Mouse (Mus musculus): ENCODE measurements around the gene Zfp275. TPM values are rescaled to one million over a fixed set of nuclear protein-coding genes. Genes with fewer than 3 reads are reported as not detected.

The Zfp275 gene
- polyA plus RNA-seq, 1 experiment from 2014 or later, result 10.8 TPM

Other genes starting within 250 kb of the Zfp275 start
- 4.3 and 5.7 TPM in 2 replicates for gene Xlr3a, start 245.5 kb upstream of the Zfp275 start, polyA plus RNA-seq (2015; fragmentation: Nextera tagmentation; extraction: Ambion mirVana)
- 0.52 and 1.2 TPM in 2 replicates for gene Gm14685, start 225.6 kb upstream of the Zfp275 start, polyA plus RNA-seq (2015; fragmentation: Nextera tagmentation; extraction: Ambion mirVana)
- not detected in 2 replicates for gene Xlr5b, start 193.8 kb upstream of the Zfp275 start, polyA plus RNA-seq (2015; fragmentation: Nextera tagmentation; extraction: Ambion mirVana)
- gene DXBay18, start 193.2 kb upstream of the Zfp275 start, polyA plus RNA-seq (2015; fragmentation: Nextera tagmentation; extraction: Ambion mirVana), result 0.64 TPM in 1 of 2 replicates, not detected in the other
- gene Spin2d, start 165.6 kb upstream of the Zfp275 start, polyA plus RNA-seq (2015; fragmentation: Nextera tagmentation; extraction: Ambion mirVana), result not detected in 2 replicates
- 15.5 and 18.1 TPM in 2 replicates for gene Xlr3b, start 150.4 kb upstream of the Zfp275 start, polyA plus RNA-seq (2015; fragmentation: Nextera tagmentation; extraction: Ambion mirVana)
- gene Xlr4b, start 128.3 kb upstream of the Zfp275 start, polyA plus RNA-seq (2015; fragmentation: Nextera tagmentation; extraction: Ambion mirVana), result 0.27 and 1.1 TPM in 2 replicates
- 34.6 and 35.7 TPM in 2 replicates for gene F8a, start 114.3 kb upstream of the Zfp275 start, polyA plus RNA-seq (2015; fragmentation: Nextera tagmentation; extraction: Ambion mirVana)
- gene Xlr4c, start 99.5 kb upstream of the Zfp275 start, polyA plus RNA-seq (2015; fragmentation: Nextera tagmentation; extraction: Ambion mirVana), result 0.43 and 0.49 TPM in 2 replicates
- 0.25 and 0.28 TPM in 2 replicates for gene Xlr3c, start 77.2 kb upstream of the Zfp275 start, polyA plus RNA-seq (2015; fragmentation: Nextera tagmentation; extraction: Ambion mirVana)
- gene Xlr5a, start 49.6 kb upstream of the Zfp275 start, polyA plus RNA-seq (2015; fragmentation: Nextera tagmentation; extraction: Ambion mirVana), result 0.19 TPM in 1 of 2 replicates, not detected in the other
- not detected in 2 replicates for gene Xlr5c, start 49.6 kb upstream of the Zfp275 start, polyA plus RNA-seq (2015; fragmentation: Nextera tagmentation; extraction: Ambion mirVana)
- gene Gm45015, start 5.8 kb upstream of the Zfp275 start, polyA plus RNA-seq (2015; fragmentation: Nextera tagmentation; extraction: Ambion mirVana), result not detected in 2 replicates
- not detected in 2 replicates for gene Gm18336, start 56.1 kb downstream of the Zfp275 start, polyA plus RNA-seq (2015; fragmentation: Nextera tagmentation; extraction: Ambion mirVana)
- gene Zfp92, start 68.5 kb downstream of the Zfp275 start, polyA plus RNA-seq (2015; fragmentation: Nextera tagmentation; extraction: Ambion mirVana), result 1.2 and 1.4 TPM in 2 replicates
- not detected in 2 replicates for gene Trex2, start 92.7 kb downstream of the Zfp275 start, polyA plus RNA-seq (2015; fragmentation: Nextera tagmentation; extraction: Ambion mirVana)
- 65.6 and 71.9 TPM in 2 replicates for gene Haus7, start 116.4 kb downstream of the Zfp275 start, polyA plus RNA-seq (2015; fragmentation: Nextera tagmentation; extraction: Ambion mirVana)
- gene Bgn, start 141.0 kb downstream of the Zfp275 start, polyA plus RNA-seq (2015; fragmentation: Nextera tagmentation; extraction: Ambion mirVana), result 24.3 and 25.8 TPM in 2 replicates
- 6.6 and 8.6 TPM in 2 replicates for gene Atp2b3, start 160.5 kb downstream of the Zfp275 start, polyA plus RNA-seq (2015; fragmentation: Nextera tagmentation; extraction: Ambion mirVana)

All from hindbrain, embryonic 15.5 days (tissue).